Mouse (Mus musculus): ENCODE results near the gene Sncb.

- no peak for TF ChIP-seq CTCF (IDR thresholded peaks at IDR 0.05; ENCODE audit: low read depth, low read length)
- TF ChIP-seq POLR2A (IDR thresholded peaks at IDR 0.05; ENCODE audit: borderline replicate concordance, low read depth, low read length) = no peak
Measured at GRCm38 (mm10) chr13:54794002-54794577, 27.7 kb upstream of the Sncb start.
